Mouse (Mus musculus): ENCODE measurements around the gene Grid1. TPM values are rescaled to one million over a fixed set of nuclear protein-coding genes. Genes with fewer than 3 reads are reported as not detected.

Grid1 gene
- polyA plus RNA-seq, 1 experiment from 2014 or later = 0.81 TPM

DNA sequence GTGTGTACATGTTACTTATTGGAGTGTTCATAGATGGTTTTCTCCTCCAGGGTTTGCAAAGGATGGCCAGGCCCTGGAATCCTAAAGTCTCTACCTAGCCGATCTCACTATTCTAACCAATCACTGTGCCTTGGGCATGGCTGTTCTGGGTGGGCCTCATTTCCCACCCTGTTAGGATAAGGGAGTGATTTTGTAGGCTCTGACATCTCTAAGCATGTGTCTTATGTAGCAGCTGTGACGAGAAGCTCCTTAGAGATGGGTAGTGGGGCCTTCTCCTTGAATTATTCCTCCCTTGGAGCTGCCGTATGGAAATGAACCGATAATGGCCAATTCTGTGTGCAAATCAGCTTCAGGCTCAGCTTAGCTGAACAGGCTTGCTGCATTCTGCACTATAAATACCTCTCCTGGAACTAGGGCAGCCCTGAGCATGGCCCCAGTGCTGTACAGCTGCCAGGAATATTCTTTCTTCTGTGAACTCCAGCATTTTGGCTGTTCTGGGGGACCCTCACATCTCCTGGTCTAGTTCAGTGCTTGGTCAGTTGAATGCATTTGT, 143.8 kb downstream of the Grid1 start:
- ATAC-seq (ENCODE audit: insufficient number of reproducible peaks, insufficient read depth, low FRiP score, low TSS enrichment, low read depth) = no peak
- H3K36me3 ChIP-seq = no peaks in the 10 kb centered on the region
- H3K27me3 ChIP-seq = no peaks in the 10 kb centered on the region
- H3K4me1 ChIP-seq = 0 out of 2 replicates have a peak, but pooled peaks cover 4% of the 10 kb centered on the region
- H3K9ac ChIP-seq = no peak overlapping the region
- no peaks in the 10 kb centered on the region for H3K9me3 ChIP-seq
- H3K4me3 ChIP-seq = no peak overlapping the region
- WGBS = 79% methylated on average over 4 of the region's 4 CpGs
- H3K27ac ChIP-seq = no peak overlapping the region
- no peak overlapping the region for H3K4me2 ChIP-seq

DNA sequence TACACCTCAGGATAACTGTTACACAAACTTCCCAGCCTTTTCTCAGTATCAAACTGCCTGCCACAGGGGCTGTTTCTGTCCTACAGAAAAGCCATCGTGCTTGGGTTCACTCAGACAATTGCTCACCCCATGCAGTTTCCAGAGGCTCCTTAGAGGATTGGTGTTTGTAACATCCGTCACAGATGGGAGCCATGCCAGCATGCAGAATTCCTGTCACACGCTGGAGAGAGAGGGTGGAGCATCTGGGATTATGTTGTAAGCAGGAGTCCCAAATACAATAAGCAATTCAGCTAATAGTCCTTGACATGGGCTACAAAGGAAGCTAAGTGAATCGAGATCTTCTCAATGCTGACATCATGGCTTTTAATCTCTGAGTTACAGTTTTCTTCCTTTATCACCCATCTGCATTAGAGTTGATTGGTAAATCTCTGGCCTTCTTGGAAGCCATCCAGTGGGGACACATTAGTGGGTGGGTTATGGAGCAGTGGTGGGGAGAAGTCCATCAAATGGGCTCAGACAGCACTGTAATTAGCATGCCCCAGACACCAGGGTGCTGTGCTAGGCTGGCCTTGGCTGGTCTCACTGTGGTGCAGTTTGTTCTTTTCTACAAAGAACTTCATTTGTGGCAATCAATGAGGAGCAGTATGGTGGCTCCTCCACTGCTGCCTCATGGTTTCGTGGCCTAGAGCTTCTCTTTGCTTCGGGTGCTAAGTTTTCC, 149.4 kb downstream of the Grid1 start:
- H3K4me3 ChIP-seq = no peak overlapping the region
- H3K27me3 ChIP-seq = no peaks in the 10 kb centered on the region
- 32% methylated on average over 6 of the region's 6 CpGs for WGBS
- H3K27ac ChIP-seq = no peak overlapping the region
- no peak for ATAC-seq (ENCODE audit: insufficient number of reproducible peaks, insufficient read depth, low FRiP score, low TSS enrichment, low read depth)
- no peak overlapping the region for H3K9ac ChIP-seq
- H3K9me3 ChIP-seq = no peaks in the 10 kb centered on the region
- H3K4me1 ChIP-seq = no peaks in the 10 kb centered on the region
- no peak overlapping the region for H3K4me2 ChIP-seq
- H3K36me3 ChIP-seq = no peaks in the 10 kb centered on the region

DNA sequence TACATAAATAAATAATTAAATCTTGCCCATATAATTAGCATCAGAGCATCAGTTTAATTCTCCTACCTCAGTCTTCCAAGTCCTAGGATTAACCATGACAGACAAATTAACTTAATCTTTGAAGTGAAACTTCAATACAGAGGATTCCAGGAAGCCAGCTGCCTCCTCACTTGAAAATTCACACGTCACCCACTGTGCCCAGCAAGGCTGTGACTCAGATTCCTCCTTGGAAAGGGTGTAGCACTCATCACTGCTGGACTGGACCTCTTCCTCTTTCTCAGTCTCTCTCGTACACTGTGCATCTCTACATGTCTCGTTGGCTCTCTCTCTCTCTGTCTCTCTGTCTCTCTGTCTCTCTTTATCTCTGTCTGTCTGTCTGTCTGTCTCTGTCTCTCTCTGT, 153.0 kb downstream of the Grid1 start:
- 77% methylated on average over 3 of the region's 3 CpGs for WGBS
- Histone ChIP-seq H3K27ac (no peak overlapping the region), H3K27me3 (no peaks in the 10 kb centered on the region), H3K36me3 (no peaks in the 10 kb centered on the region), H3K9me3 (no peaks in the 10 kb centered on the region), H3K9ac (no peak overlapping the region), H3K4me3 (no peak overlapping the region), H3K4me2 (no peak overlapping the region), H3K4me1 (no peaks in the 10 kb centered on the region)
- ATAC-seq (ENCODE audit: insufficient number of reproducible peaks, insufficient read depth, low FRiP score, low TSS enrichment, low read depth) = no peak

DNA sequence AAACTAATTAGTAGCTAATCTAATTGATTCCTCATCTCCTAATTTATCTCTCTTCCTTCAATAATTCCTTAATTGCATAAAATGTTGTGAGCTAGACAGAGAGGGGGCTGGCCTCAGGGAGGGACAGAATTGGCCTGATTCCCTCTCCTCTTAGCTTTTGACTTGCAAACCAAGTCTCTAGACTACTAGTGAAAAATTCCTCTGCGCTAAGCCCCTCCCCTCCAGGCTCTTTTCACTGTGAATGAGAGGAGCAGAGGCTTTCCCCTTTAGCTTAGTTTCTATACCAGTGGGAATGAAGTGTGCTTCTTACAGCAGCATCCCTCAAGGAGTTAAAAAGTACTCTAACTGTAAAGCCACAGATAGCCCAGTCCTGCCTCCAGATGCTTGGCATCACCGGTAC, 160.8 kb downstream of the Grid1 start:
- H3K27ac ChIP-seq = no peak overlapping the region
- H3K4me2 ChIP-seq = no peak overlapping the region
- no peaks in the 10 kb centered on the region for H3K36me3 ChIP-seq
- WGBS = 7% methylated on average over 2 of the region's 2 CpGs
- H3K9me3 ChIP-seq = no peaks in the 10 kb centered on the region
- no peak for ATAC-seq (ENCODE audit: insufficient number of reproducible peaks, insufficient read depth, low FRiP score, low TSS enrichment, low read depth)
- no peaks in the 10 kb centered on the region for H3K4me1 ChIP-seq
- H3K4me3 ChIP-seq = no peak overlapping the region
- no peaks in the 10 kb centered on the region for H3K27me3 ChIP-seq
- no peak overlapping the region for H3K9ac ChIP-seq

DNA sequence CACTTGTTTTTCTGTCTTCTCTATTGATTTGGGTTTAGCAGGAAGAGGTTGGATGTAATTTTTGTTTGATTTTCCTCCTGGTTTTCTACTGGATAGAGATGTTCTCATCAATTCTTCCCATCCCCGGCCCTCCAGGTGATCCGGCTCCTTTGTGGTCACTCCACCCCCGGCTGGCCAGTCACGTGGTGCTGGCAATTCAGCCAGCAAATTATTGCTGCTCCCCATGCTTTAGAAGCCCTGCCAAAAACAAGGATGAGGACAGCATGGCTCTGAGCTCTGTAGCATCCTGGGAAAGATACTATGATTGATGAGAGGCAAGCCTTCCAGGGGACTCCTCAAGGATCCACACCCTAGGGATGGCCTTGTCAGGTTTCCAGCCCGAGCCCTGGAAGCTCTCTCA, 169.2 kb downstream of the Grid1 start:
- no peak for ATAC-seq (ENCODE audit: insufficient number of reproducible peaks, insufficient read depth, low FRiP score, low TSS enrichment, low read depth)
- Histone ChIP-seq H3K36me3 (no peaks in the 10 kb centered on the region), H3K9me3 (no peaks in the 10 kb centered on the region), H3K27me3 (no peaks in the 10 kb centered on the region), H3K4me1 (no peaks in the 10 kb centered on the region), H3K27ac (no peak overlapping the region), H3K9ac (no peak overlapping the region), H3K4me2 (no peak overlapping the region), H3K4me3 (no peak overlapping the region)
- 70% methylated on average over 5 of the region's 5 CpGs for WGBS

DNA sequence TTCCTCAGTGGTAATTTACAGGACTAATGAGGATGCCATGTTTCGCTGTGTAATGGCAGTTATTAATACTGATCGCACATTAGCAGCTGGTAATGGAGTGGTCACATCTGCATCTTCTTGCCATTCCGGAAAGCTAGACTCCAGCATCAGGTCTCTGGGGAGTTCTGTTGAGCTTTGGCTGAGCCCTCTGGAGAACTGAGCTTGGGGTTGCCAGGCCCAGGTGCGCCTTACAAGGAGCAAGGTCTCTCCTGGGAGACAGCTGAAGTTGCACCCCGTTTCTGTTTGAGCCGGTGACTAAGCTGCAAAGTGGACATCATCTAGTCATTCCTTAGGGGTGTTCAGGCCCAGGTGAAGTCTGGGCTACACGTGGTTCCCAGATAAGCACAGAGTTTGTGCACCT, 186.8 kb downstream of the Grid1 start:
- Histone ChIP-seq H3K9me3 (no peaks in the 10 kb centered on the region), H3K4me1 (peaks cover 3% of the 10 kb centered on the region; the same call in 1 of the 2 replicates), H3K9ac (no peak overlapping the region), H3K4me3 (no peak overlapping the region), H3K4me2 (no peak overlapping the region), H3K27me3 (no peaks in the 10 kb centered on the region), H3K36me3 (no peaks in the 10 kb centered on the region), H3K27ac (no peak overlapping the region)
- ATAC-seq (ENCODE audit: insufficient number of reproducible peaks, insufficient read depth, low FRiP score, low TSS enrichment, low read depth) = no peak
- WGBS = 79% methylated on average over 7 of the region's 7 CpGs

DNA sequence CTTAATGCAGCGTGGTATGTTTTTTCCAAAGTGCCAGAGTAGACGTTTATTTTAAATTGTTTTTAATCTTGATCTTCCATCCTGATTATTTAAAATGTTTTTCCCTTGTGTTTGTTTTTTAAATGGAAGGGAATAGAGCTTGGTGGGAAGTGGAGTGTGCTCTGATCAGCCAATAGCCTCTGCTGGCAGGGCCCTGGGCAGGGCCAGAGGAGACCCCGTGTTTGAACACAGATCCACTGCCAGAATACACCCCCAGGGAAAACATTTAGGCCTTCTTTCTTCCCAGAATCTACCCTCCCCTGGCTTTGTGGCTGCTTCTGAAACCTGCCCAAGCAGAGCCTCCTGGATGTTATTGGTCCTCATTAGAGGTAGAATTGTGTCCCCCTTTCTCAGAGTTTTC, 188.8 kb downstream of the Grid1 start:
- no peak overlapping the region for H3K4me2 ChIP-seq

DNA sequence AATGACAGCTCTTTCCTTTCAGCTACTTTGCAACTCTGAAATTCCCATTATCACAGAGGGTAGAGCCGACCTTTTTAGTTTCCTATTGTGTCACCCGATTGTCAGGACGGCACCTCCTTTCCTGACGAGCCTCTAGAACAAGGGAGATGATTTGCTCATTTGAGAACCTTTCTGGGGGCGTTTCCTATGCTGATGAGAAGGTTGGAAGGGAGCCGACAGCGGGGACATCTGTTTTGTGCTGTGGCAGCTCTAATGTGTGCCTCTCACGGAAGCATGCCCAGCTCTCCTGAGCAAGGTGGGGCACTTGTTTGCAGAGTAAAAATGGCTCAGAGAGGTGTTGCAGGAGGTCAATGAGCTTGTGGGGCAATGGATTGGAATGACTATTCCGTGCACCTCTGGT, 189.2 kb downstream of the Grid1 start:
- Histone ChIP-seq H3K4me2 (no peak overlapping the region), H3K9me3 (no peaks in the 10 kb centered on the region), H3K4me3 (no peak overlapping the region), H3K9ac (no peak overlapping the region), H3K27me3 (no peaks in the 10 kb centered on the region), H3K4me1 (peaks cover 3% of the 10 kb centered on the region; the same call in 1 of the 2 replicates), H3K36me3 (no peaks in the 10 kb centered on the region), H3K27ac (no peak overlapping the region)
- 32% methylated on average over 9 of the region's 9 CpGs for WGBS
- ATAC-seq (ENCODE audit: insufficient number of reproducible peaks, insufficient read depth, low FRiP score, low TSS enrichment, low read depth) = no peak

More for the DNA sequence above, 188.8 kb downstream of the Grid1 start:
- Histone ChIP-seq H3K27me3 (no peaks in the 10 kb centered on the region), H3K36me3 (no peaks in the 10 kb centered on the region), H3K27ac (no peak overlapping the region), H3K4me3 (no peak overlapping the region), H3K9me3 (no peaks in the 10 kb centered on the region), H3K9ac (no peak overlapping the region), H3K4me1 (peaks cover 3% of the 10 kb centered on the region; the same call in 1 of the 2 replicates)
- ATAC-seq (ENCODE audit: insufficient number of reproducible peaks, insufficient read depth, low FRiP score, low TSS enrichment, low read depth) = no peak
- WGBS = 49% methylated on average over 3 of the region's 3 CpGs

DNA sequence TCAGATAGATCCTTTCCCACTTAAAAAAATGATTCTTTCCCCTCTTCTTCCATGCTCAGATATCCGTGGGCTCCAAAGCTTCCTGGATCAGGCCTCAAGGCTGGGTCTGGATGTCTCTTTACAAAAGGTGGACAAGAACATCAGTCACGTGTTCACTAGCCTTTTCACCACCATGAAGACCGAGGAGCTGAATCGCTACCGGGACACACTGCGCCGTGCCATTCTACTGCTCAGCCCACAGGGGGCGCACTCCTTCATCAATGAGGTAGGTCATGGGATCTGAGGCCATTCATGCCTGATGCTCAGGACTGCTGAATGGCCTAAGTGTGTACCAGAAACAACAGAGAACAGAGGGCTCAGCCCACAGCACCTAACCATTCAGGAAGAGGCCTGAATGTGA, 206.8 kb downstream of the Grid1 start:
- no peak overlapping the region for H3K9ac ChIP-seq
- no peak for ATAC-seq (ENCODE audit: insufficient number of reproducible peaks, insufficient read depth, low FRiP score, low TSS enrichment, low read depth)
- no peak overlapping the region for H3K4me3 ChIP-seq
- no peaks in the 10 kb centered on the region for H3K36me3 ChIP-seq
- H3K4me1 ChIP-seq = no peaks in the 10 kb centered on the region
- H3K4me2 ChIP-seq = no peak overlapping the region
- no peaks in the 10 kb centered on the region for H3K27me3 ChIP-seq
- no peak overlapping the region for H3K27ac ChIP-seq
- H3K9me3 ChIP-seq = no peaks in the 10 kb centered on the region
- 89% methylated on average over 8 of the region's 8 CpGs for WGBS

DNA sequence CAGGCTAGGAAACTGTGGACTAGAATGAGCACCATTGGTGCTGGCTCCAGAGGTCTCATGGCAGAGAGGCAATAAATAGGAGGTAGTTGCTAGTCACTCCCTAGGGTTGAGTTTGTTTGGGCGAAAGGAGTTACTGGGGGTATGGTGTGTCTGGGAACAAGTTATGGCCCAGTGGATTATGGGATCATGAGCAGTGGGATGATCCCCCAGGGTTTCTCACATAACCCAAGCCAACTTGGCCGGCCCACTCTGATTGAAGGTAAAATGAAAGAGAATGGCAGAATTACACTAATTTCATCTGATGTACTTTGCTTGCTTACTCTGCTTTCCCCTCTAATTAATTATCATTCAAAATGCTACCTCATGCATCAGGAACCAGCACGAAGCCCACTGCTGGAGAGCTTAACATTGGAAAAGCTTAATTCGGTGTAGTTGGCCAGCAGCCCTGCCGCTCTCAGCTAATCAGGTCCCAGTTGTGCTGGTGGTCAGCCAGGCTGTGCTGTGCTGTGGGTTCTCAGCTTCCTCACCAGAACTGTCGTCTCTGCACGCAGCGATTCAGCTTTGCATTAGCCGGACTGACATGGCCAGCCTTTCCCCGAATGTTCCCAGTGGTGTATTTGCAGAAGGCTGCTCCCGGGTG, 207.7 kb downstream of the Grid1 start:
- H3K4me3 ChIP-seq = no peak overlapping the region
- no peak overlapping the region for H3K4me2 ChIP-seq
- WGBS = 74% methylated on average over 11 of the region's 11 CpGs
- no peaks in the 10 kb centered on the region for H3K27me3 ChIP-seq
- ATAC-seq (ENCODE audit: insufficient number of reproducible peaks, insufficient read depth, low FRiP score, low TSS enrichment, low read depth) = no peak
- H3K4me1 ChIP-seq = no peaks in the 10 kb centered on the region
- H3K9ac ChIP-seq = no peak overlapping the region
- H3K36me3 ChIP-seq = no peaks in the 10 kb centered on the region
- H3K9me3 ChIP-seq = no peaks in the 10 kb centered on the region
- H3K27ac ChIP-seq = no peak overlapping the region

DNA sequence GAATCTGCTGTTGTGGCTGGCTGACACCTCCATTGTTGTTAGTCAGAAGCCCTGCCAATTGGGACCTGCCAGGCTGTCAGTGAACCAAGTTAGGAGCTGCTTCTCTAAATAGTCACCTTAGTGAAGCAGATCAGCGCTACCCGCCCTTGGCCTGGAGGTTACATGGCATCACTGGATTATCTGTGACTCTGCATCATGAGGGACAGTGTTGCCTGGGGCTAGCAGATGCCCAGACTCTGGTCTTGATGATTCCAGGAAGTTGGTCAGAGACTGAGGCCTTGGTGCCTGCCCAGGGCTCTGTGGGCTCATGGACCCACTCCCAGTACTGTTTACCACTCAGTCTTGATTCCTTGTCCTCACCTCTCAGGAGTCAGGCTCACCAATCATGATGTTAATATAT, 209.7 kb downstream of the Grid1 start:
- no peaks in the 10 kb centered on the region for H3K4me1 ChIP-seq

DNA sequence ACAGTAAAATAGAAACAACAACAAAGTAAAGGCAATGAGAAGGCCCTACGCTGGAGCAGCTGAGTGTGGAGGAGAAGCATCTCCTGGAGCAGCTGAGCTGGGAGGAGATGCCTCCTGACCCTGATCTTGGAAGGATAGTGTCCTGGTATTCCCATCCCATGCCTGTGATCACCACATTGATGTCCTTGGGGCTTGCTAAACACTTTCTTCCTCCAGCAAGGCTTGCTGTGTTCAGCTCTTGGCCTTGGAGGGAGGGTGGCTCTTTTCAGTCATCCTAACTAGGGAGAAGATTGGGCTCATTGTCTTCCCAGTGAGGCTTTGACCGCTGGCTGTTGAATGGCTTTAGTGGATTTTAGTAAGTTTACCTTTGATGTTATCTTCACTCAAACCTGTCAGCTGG, 210.4 kb downstream of the Grid1 start:
- H3K4me2 ChIP-seq = no peak overlapping the region
- H3K36me3 ChIP-seq = no peaks in the 10 kb centered on the region
- no peaks in the 10 kb centered on the region for H3K27me3 ChIP-seq
- ATAC-seq (ENCODE audit: insufficient number of reproducible peaks, insufficient read depth, low FRiP score, low TSS enrichment, low read depth) = no peak
- H3K9ac ChIP-seq = no peak overlapping the region
- H3K4me1 ChIP-seq = no peaks in the 10 kb centered on the region
- WGBS = 83% methylated on average over 2 of the region's 2 CpGs
- no peaks in the 10 kb centered on the region for H3K9me3 ChIP-seq
- H3K27ac ChIP-seq = no peak overlapping the region
- H3K4me3 ChIP-seq = no peak overlapping the region

More for the DNA sequence above, 209.7 kb downstream of the Grid1 start:
- H3K27me3 ChIP-seq = no peaks in the 10 kb centered on the region
- ATAC-seq (ENCODE audit: insufficient number of reproducible peaks, insufficient read depth, low FRiP score, low TSS enrichment, low read depth) = no peak
- H3K4me2 ChIP-seq = no peak overlapping the region
- H3K36me3 ChIP-seq = no peaks in the 10 kb centered on the region
- WGBS = 93% methylated on average over 2 of the region's 2 CpGs
- no peak overlapping the region for H3K4me3 ChIP-seq
- H3K27ac ChIP-seq = no peak overlapping the region
- H3K9me3 ChIP-seq = no peaks in the 10 kb centered on the region
- H3K9ac ChIP-seq = no peak overlapping the region

Data from embryonic facial prominence, embryonic 13.5 days (tissue).